Mouse (Mus musculus): Measurements from ENCODE around the gene Matk. TPM values are rescaled to one million over a fixed set of nuclear protein-coding genes. Genes with fewer than 3 reads are reported as not detected.

Matk gene
- polyA plus RNA-seq, 1 experiment = 0.98 TPM

DNA sequence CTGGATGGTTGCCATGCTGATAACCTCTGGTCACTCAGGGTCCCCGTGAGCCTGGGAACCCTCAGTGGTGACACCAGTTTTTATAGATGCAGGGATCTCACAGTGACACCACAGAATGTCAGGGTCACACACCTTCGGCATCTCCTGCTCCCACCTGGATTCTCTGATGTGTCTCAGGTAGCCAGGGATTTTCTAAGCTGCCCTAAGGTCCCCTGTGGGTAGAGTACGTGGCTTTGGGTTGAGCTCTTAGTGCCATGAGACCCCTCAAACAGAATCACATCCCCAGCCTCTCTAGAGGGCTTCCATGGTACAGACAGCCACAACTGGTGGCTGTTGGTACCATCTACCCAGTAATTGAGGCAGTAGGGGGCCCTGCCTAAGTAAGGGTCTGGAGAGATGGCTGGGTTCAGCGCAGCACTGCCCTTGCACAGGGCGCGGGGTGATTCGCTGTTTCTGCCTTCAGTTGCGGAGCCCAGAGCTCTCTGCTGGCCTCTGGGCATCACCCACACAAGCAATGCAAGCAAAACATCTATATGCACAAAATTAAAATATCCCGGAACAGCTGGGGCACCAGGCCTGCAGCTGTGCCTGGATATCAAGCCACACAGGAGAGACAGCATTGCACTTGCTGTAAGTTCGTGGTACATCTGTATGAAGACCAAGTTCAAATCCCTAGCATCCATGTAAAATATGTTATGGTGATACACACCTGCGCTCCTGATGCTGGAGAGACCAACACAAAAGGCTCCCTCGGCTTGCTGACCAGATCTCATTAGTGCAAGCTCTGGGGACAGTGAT is 16.1 kb upstream of the Matk start:
- Histone ChIP-seq H3K4me3 (ENCODE audit: insufficient read depth, poor library complexity, severe bottlenecking) (no peak overlapping the region), H3K79me3 (ENCODE audit: low read depth) (no peaks in the 10 kb centered on the region), H3K36me3 (ENCODE audit: control insufficient read depth, insufficient read depth) (no peaks in the 10 kb centered on the region), H3K27me3 (ENCODE audit: control insufficient read depth, insufficient read depth, insufficient read length) (peaks cover 2% of the 10 kb centered on the region), H3K79me2 (ENCODE audit: control insufficient read depth, insufficient read depth) (no peaks in the 10 kb centered on the region), H3ac (ENCODE audit: control insufficient read depth, insufficient read length, low read depth) (no peak overlapping the region)
- no peak for TF ChIP-seq FOSL1 (IDR thresholded peaks at IDR 0.05; ENCODE audit: insufficient read depth, low read length, poor library complexity, severe bottlenecking)
- no peak for TF ChIP-seq CTCF (IDR thresholded peaks at IDR 0.05; ENCODE audit: control insufficient read depth, insufficient read depth, insufficient read length)
- TF ChIP-seq MYOD1 (IDR thresholded peaks at IDR 0.05; ENCODE audit: control insufficient read depth, insufficient read length, low read depth) = no peak
- no peak for TF ChIP-seq MYOG (IDR thresholded peaks at IDR 0.05; ENCODE audit: control insufficient read depth, extremely low read depth, insufficient read length)
- TF ChIP-seq MAX (IDR thresholded peaks at IDR 0.05) = no peak
- no peak for TF ChIP-seq CEBPB (IDR thresholded peaks at IDR 0.05; ENCODE audit: low read depth)
- no peak for TF ChIP-seq USF1 (IDR thresholded peaks at IDR 0.05; ENCODE audit: low read depth)

DNA sequence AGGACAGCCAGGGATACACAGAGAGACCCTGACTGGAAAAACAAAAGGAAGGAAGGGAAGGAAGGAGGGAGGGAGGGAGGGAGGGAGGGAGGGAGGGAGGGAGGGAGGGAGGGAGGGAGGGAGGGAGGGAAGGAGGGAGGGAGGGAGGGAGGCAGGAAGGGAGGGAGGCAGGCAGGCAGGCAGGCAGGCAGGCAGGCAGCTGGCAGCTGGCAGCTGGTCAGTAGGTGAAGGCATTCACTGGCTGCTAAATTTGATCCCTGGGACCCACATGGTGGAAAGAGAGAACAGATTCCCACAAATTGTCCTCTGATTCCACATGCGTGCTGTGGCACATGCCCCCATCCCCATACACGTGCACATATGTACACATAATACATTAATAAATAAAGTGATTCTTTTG is 14.1 kb upstream of the Matk start:
- no peak overlapping the region for H3K4me3 ChIP-seq (ENCODE audit: insufficient read depth, poor library complexity, severe bottlenecking)
- H3K27me3 ChIP-seq (ENCODE audit: control insufficient read depth, insufficient read depth, insufficient read length) = peaks cover 20% of the 10 kb centered on the region
- no peaks in the 10 kb centered on the region for H3K79me2 ChIP-seq (ENCODE audit: control insufficient read depth, insufficient read depth)
- TF ChIP-seq MAX (IDR thresholded peaks at IDR 0.05) (no peak), FOSL1 (IDR thresholded peaks at IDR 0.05; ENCODE audit: insufficient read depth, low read length, poor library complexity, severe bottlenecking) (no peak), MYOG (IDR thresholded peaks at IDR 0.05; ENCODE audit: control insufficient read depth, extremely low read depth, insufficient read length) (no peak), CEBPB (IDR thresholded peaks at IDR 0.05; ENCODE audit: low read depth) (no peak), CTCF (IDR thresholded peaks at IDR 0.05; ENCODE audit: control insufficient read depth, insufficient read depth, insufficient read length) (no peak), MYOD1 (IDR thresholded peaks at IDR 0.05; ENCODE audit: control insufficient read depth, insufficient read length, low read depth) (no peak), USF1 (IDR thresholded peaks at IDR 0.05; ENCODE audit: low read depth) (no peak)
- H3ac ChIP-seq (ENCODE audit: control insufficient read depth, insufficient read length, low read depth) = no peak overlapping the region
- H3K36me3 ChIP-seq (ENCODE audit: control insufficient read depth, insufficient read depth) = no peaks in the 10 kb centered on the region
- no peaks in the 10 kb centered on the region for H3K79me3 ChIP-seq (ENCODE audit: low read depth)

DNA sequence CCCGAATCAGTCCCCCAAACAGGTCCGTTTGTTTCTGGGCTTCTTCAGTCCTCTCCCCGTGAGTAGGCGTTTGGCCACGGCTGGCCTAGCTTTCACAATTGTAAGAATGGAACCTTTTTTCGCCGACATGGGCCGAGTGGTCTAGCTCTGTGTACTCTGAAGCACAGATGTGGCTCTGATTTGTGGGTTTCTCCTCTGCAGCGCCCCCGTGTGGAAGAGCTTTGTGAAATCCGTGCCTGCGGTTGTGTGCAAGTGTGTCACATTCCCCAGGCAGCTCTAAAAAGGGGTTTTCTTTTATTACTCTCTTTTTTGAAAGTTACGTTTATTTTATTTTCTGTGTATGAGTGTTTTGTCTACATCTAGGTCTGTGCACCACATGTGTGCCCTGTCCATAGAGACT is 11.9 kb upstream of the Matk start:
- Histone ChIP-seq H3K27me3 (ENCODE audit: control insufficient read depth, insufficient read depth, insufficient read length) (peaks cover 28% of the 10 kb centered on the region), H3K36me3 (ENCODE audit: control insufficient read depth, insufficient read depth) (no peaks in the 10 kb centered on the region)
- TF ChIP-seq MAX (IDR thresholded peaks at IDR 0.05) = no peak
- TF ChIP-seq USF1 (IDR thresholded peaks at IDR 0.05; ENCODE audit: low read depth) = no peak
- no peak for TF ChIP-seq CEBPB (IDR thresholded peaks at IDR 0.05; ENCODE audit: low read depth)
- TF ChIP-seq MYOD1 (IDR thresholded peaks at IDR 0.05; ENCODE audit: control insufficient read depth, insufficient read length, low read depth) = no peak
- TF ChIP-seq CTCF (IDR thresholded peaks at IDR 0.05; ENCODE audit: control insufficient read depth, insufficient read depth, insufficient read length) = peak; percentile 54

DNA sequence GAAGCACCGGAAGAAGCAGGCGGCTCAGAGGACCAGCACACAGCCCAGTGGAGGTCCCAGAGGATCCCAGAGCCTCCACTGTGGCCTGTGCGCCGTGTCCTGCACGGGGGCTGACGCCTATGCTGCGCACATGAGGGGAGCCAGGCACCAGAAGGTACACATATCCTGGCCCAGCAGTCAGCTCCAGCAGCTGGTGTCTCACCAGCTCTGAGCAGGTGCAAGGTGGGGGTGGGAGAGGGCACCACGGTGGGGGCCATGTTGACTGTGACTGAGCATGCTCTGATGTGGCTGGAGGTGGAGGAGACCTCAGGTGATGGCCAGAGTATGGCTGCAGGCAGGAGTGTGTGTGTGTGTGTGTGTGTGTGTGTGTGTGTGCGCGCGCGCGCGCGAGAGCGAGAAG is 10.7 kb upstream of the Matk start:
- peaks cover 31% of the 10 kb centered on the region for H3K27me3 ChIP-seq (ENCODE audit: control insufficient read depth, insufficient read depth, insufficient read length)
- no peak overlapping the region for H3K4me3 ChIP-seq (ENCODE audit: insufficient read depth, poor library complexity, severe bottlenecking)
- TF ChIP-seq USF1 (IDR thresholded peaks at IDR 0.05; ENCODE audit: low read depth) (no peak), CEBPB (IDR thresholded peaks at IDR 0.05; ENCODE audit: low read depth) (no peak), MYOG (IDR thresholded peaks at IDR 0.05; ENCODE audit: control insufficient read depth, extremely low read depth, insufficient read length) (no peak), MYOD1 (IDR thresholded peaks at IDR 0.05; ENCODE audit: control insufficient read depth, insufficient read length, low read depth) (no peak)
- H3K79me2 ChIP-seq (ENCODE audit: control insufficient read depth, insufficient read depth) = no peaks in the 10 kb centered on the region
- H3K79me3 ChIP-seq (ENCODE audit: low read depth) = no peaks in the 10 kb centered on the region
- no peak overlapping the region for H3ac ChIP-seq (ENCODE audit: control insufficient read depth, insufficient read length, low read depth)
- no peaks in the 10 kb centered on the region for H3K36me3 ChIP-seq (ENCODE audit: control insufficient read depth, insufficient read depth)

More for the DNA sequence above, 11.9 kb upstream of the Matk start:
- H3K79me2 ChIP-seq (ENCODE audit: control insufficient read depth, insufficient read depth) = no peaks in the 10 kb centered on the region
- H3K79me3 ChIP-seq (ENCODE audit: low read depth) = no peaks in the 10 kb centered on the region
- H3ac ChIP-seq (ENCODE audit: control insufficient read depth, insufficient read length, low read depth) = no peak overlapping the region
- no peak overlapping the region for H3K4me3 ChIP-seq (ENCODE audit: insufficient read depth, poor library complexity, severe bottlenecking)

DNA sequence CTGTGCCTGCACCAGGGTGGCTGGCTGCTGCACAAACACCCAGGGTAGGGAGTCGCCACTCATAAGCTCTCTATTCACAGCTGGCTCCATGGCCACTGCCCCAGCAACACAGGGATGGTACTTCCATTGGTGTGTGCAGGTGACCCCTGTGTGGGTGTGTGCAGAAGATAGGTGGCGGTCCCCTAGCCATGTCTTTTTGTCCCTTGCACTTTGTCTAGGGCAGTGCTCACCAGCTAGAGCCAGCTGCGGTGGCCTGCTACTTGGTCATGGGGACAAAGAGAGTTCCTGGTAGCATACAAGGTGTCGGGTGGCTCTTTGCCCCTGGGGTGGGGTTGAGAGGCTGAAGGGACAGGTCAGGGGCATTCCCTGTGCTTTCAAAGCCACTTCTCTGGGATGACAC is 8.6 kb upstream of the Matk start:
- Histone ChIP-seq H3K36me3 (ENCODE audit: control insufficient read depth, insufficient read depth) (no peaks in the 10 kb centered on the region), H3K4me3 (ENCODE audit: insufficient read depth, poor library complexity, severe bottlenecking) (no peak overlapping the region), H3K27me3 (ENCODE audit: control insufficient read depth, insufficient read depth, insufficient read length) (peaks cover 31% of the 10 kb centered on the region), H3K79me2 (ENCODE audit: control insufficient read depth, insufficient read depth) (no peaks in the 10 kb centered on the region), H3ac (ENCODE audit: control insufficient read depth, insufficient read length, low read depth) (no peak overlapping the region), H3K79me3 (ENCODE audit: low read depth) (no peaks in the 10 kb centered on the region)
- TF ChIP-seq CEBPB (IDR thresholded peaks at IDR 0.05; ENCODE audit: low read depth) (no peak), MYOD1 (IDR thresholded peaks at IDR 0.05; ENCODE audit: control insufficient read depth, insufficient read length, low read depth) (no peak), USF1 (IDR thresholded peaks at IDR 0.05; ENCODE audit: low read depth) (no peak)

DNA sequence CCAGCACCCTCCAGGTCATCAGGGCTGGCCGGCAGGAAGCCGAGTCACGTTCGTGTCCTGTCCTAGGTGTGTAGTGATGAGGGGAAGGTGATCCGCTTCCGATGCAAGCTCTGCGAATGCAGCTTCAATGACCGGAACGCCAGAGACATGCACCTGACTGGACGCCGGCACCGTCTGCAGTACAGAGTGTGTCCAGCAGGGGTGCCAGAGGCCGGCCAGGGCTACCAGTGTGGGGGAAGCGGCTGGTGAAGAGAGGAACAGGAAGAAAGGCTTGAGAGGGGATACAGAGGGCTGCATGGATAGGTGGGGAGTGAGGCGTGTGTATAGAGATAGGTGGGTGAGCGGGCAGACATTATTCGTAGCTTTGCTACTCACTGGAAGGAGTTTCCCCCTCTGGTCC is 8.1 kb upstream of the Matk start:
- Histone ChIP-seq H3K36me3 (ENCODE audit: control insufficient read depth, insufficient read depth) (no peaks in the 10 kb centered on the region), H3K4me3 (ENCODE audit: insufficient read depth, poor library complexity, severe bottlenecking) (no peak overlapping the region), H3K79me2 (ENCODE audit: control insufficient read depth, insufficient read depth) (no peaks in the 10 kb centered on the region), H3K79me3 (ENCODE audit: low read depth) (no peaks in the 10 kb centered on the region), H3K27me3 (ENCODE audit: control insufficient read depth, insufficient read depth, insufficient read length) (peaks cover 31% of the 10 kb centered on the region), H3ac (ENCODE audit: control insufficient read depth, insufficient read length, low read depth) (no peak overlapping the region)
- TF ChIP-seq CTCF (IDR thresholded peaks at IDR 0.05; ENCODE audit: control insufficient read depth, insufficient read depth, insufficient read length) (peak; percentile 77), FOSL1 (IDR thresholded peaks at IDR 0.05; ENCODE audit: insufficient read depth, low read length, poor library complexity, severe bottlenecking) (no peak), USF1 (IDR thresholded peaks at IDR 0.05; ENCODE audit: low read depth) (no peak), CEBPB (IDR thresholded peaks at IDR 0.05; ENCODE audit: low read depth) (no peak), MYOD1 (IDR thresholded peaks at IDR 0.05; ENCODE audit: control insufficient read depth, insufficient read length, low read depth) (no peak)

All from C2C12 (cell line).